Mouse (Mus musculus): ENCODE measurements around the gene Jmjd1c. TPM values are rescaled to one million over a fixed set of nuclear protein-coding genes. Genes with fewer than 3 reads are reported as not detected.

Gene Jmjd1c
- polyA plus RNA-seq, 1 experiment from 2014 or later = 15.0 TPM

- peaks cover 46% of the 10 kb centered on the region for H3K4me1 ChIP-seq (ENCODE audit: insufficient read depth)
- no peak overlapping the region for H3K4me2 ChIP-seq (ENCODE audit: low read depth, low read length)
- TF ChIP-seq CTCF (IDR thresholded peaks at IDR 0.05; ENCODE audit: low read depth) = no peak
- TF ChIP-seq EP300 (IDR thresholded peaks at IDR 0.05; ENCODE audit: low read depth) = no peak
- H3K36me3 ChIP-seq (replicated peaks; ENCODE audit: insufficient read depth, low read length) = no peaks in the 10 kb centered on the region
- no peaks in the 10 kb centered on the region for H3K9me3 ChIP-seq (ENCODE audit: low read length)
- ATAC-seq (no peak), DNase-seq (no peak)
- H3K27me3 ChIP-seq (ENCODE audit: insufficient read depth, low read length) = no peaks in the 10 kb centered on the region
- H3K9ac ChIP-seq (replicated peaks) = no peak overlapping the region
- H3K4me3 ChIP-seq (ENCODE audit: low read depth, low read length) = no peak overlapping the region
- no peak overlapping the region; the same call in 1 of the 2 replicates for H3K27ac ChIP-seq (ENCODE audit: low read depth)
- WGBS (ENCODE audit: insufficient replicate concordance) = 73% methylated on average over 5 of the region's 5 CpGs
These were observed 44.5 kb upstream of the Jmjd1c start for GRCm38 (mm10) chr10:67051466-67051865.

GRCm38 (mm10) chr10:67052429-67052828 is 43.5 kb upstream of the Jmjd1c start:
- ATAC-seq = no peak

GRCm38 (mm10) chr10:67053475-67053874 is 42.5 kb upstream of the Jmjd1c start:
- DNase-seq (no peak), ATAC-seq (no peak)
- no peak overlapping the region for H3K9ac ChIP-seq (replicated peaks)
- H3K4me3 ChIP-seq (ENCODE audit: low read depth, low read length) = no peak overlapping the region
- no peaks in the 10 kb centered on the region for H3K9me3 ChIP-seq (ENCODE audit: low read length)
- 52% methylated on average over 9 of the region's 9 CpGs for WGBS (ENCODE audit: insufficient replicate concordance)
- no peak for TF ChIP-seq EP300 (IDR thresholded peaks at IDR 0.05; ENCODE audit: low read depth)
- TF ChIP-seq CTCF (IDR thresholded peaks at IDR 0.05; ENCODE audit: low read depth) = no peak
- H3K36me3 ChIP-seq (replicated peaks; ENCODE audit: insufficient read depth, low read length) = no peaks in the 10 kb centered on the region
- no peaks in the 10 kb centered on the region for H3K27me3 ChIP-seq (ENCODE audit: insufficient read depth, low read length)
- H3K27ac ChIP-seq (ENCODE audit: low read depth) = no peak overlapping the region
- no peak overlapping the region for H3K4me2 ChIP-seq (ENCODE audit: low read depth, low read length)
- peaks cover 49% of the 10 kb centered on the region for H3K4me1 ChIP-seq (ENCODE audit: insufficient read depth)

More at GRCm38 (mm10) chr10:67052429-67052828, 43.5 kb upstream of the Jmjd1c start:
- Histone ChIP-seq H3K4me1 (ENCODE audit: insufficient read depth) (peaks cover 47% of the 10 kb centered on the region), H3K4me2 (ENCODE audit: low read depth, low read length) (peak overlapping the region; percentile 55), H3K9ac (replicated peaks) (no peak overlapping the region), H3K4me3 (ENCODE audit: low read depth, low read length) (no peak overlapping the region), H3K36me3 (replicated peaks; ENCODE audit: insufficient read depth, low read length) (no peaks in the 10 kb centered on the region), H3K27me3 (ENCODE audit: insufficient read depth, low read length) (no peaks in the 10 kb centered on the region), H3K27ac (ENCODE audit: low read depth) (peak overlapping the region; percentile 41; the same call in 1 of the 2 replicates), H3K9me3 (ENCODE audit: low read length) (no peaks in the 10 kb centered on the region)
- WGBS (ENCODE audit: insufficient replicate concordance) = 34% methylated on average over 9 of the region's 9 CpGs
- no peak for DNase-seq
- TF ChIP-seq EP300 (IDR thresholded peaks at IDR 0.05; ENCODE audit: low read depth) (no peak), CTCF (IDR thresholded peaks at IDR 0.05; ENCODE audit: low read depth) (no peak)

- TF ChIP-seq EP300 (IDR thresholded peaks at IDR 0.05; ENCODE audit: low read depth) (peak; percentile 45; the same call in 1 of the 2 replicates), CTCF (IDR thresholded peaks at IDR 0.05; ENCODE audit: low read depth) (no peak)
- Histone ChIP-seq H3K4me3 (ENCODE audit: low read depth, low read length) (peak overlapping the region; percentile 17; the same call in 1 of the 2 replicates), H3K9ac (replicated peaks) (peak overlapping the region; percentile 41; the same call in 1 of the 2 replicates), H3K4me2 (ENCODE audit: low read depth, low read length) (peak overlapping the region; percentile 33), H3K27me3 (ENCODE audit: insufficient read depth, low read length) (no peaks in the 10 kb centered on the region), H3K27ac (ENCODE audit: low read depth) (peak overlapping the region; percentile 61), H3K4me1 (ENCODE audit: insufficient read depth) (peaks cover 41% of the 10 kb centered on the region), H3K9me3 (ENCODE audit: low read length) (no peaks in the 10 kb centered on the region), H3K36me3 (replicated peaks; ENCODE audit: insufficient read depth, low read length) (peaks cover 1% of the 10 kb centered on the region; the same call in 1 of the 2 replicates)
- WGBS (ENCODE audit: insufficient replicate concordance) = 37% methylated on average over 17 of the region's 17 CpGs
- DNase-seq (no peak), ATAC-seq (peak; percentile 72)
These were observed 39.8 kb upstream of the Jmjd1c start for GRCm38 (mm10) chr10:67055867-67056856.

GRCm38 (mm10) chr10:67057208-67057607 is 38.7 kb upstream of the Jmjd1c start:
- peaks cover 7% of the 10 kb centered on the region; the same call in 1 of the 2 replicates for H3K36me3 ChIP-seq (replicated peaks; ENCODE audit: insufficient read depth, low read length)
- H3K27me3 ChIP-seq (ENCODE audit: insufficient read depth, low read length) = no peaks in the 10 kb centered on the region
- no peak for DNase-seq
- no peak for ATAC-seq
- no peak overlapping the region for H3K4me2 ChIP-seq (ENCODE audit: low read depth, low read length)
- H3K9ac ChIP-seq (replicated peaks) = no peak overlapping the region
- H3K4me3 ChIP-seq (ENCODE audit: low read depth, low read length) = no peak overlapping the region
- peak overlapping the region; percentile 61 for H3K27ac ChIP-seq (ENCODE audit: low read depth)
- peaks cover 38% of the 10 kb centered on the region for H3K4me1 ChIP-seq (ENCODE audit: insufficient read depth)
- no peaks in the 10 kb centered on the region for H3K9me3 ChIP-seq (ENCODE audit: low read length)
- TF ChIP-seq EP300 (IDR thresholded peaks at IDR 0.05; ENCODE audit: low read depth) = no peak
- TF ChIP-seq CTCF (IDR thresholded peaks at IDR 0.05; ENCODE audit: low read depth) = no peak

- no peak for ATAC-seq
- peaks cover 7% of the 10 kb centered on the region; the same call in 1 of the 2 replicates for H3K36me3 ChIP-seq (replicated peaks; ENCODE audit: insufficient read depth, low read length)
- H3K4me2 ChIP-seq (ENCODE audit: low read depth, low read length) = no peak overlapping the region
- H3K4me3 ChIP-seq (ENCODE audit: low read depth, low read length) = no peak overlapping the region
- TF ChIP-seq CTCF (IDR thresholded peaks at IDR 0.05; ENCODE audit: low read depth) (no peak), EP300 (IDR thresholded peaks at IDR 0.05; ENCODE audit: low read depth) (no peak)
- no peaks in the 10 kb centered on the region for H3K9me3 ChIP-seq (ENCODE audit: low read length)
- WGBS (ENCODE audit: insufficient replicate concordance) = 81% methylated on average over 6 of the region's 6 CpGs
- no peak for DNase-seq
- no peak overlapping the region for H3K9ac ChIP-seq (replicated peaks)
- peak overlapping the region; percentile 11; the same call in 1 of the 2 replicates for H3K27ac ChIP-seq (ENCODE audit: low read depth)
- no peaks in the 10 kb centered on the region for H3K27me3 ChIP-seq (ENCODE audit: insufficient read depth, low read length)
- peaks cover 34% of the 10 kb centered on the region for H3K4me1 ChIP-seq (ENCODE audit: insufficient read depth)
These were observed 38.2 kb upstream of the Jmjd1c start for GRCm38 (mm10) chr10:67057696-67058095.

All from liver, postnatal 0 days (tissue).